Mouse (Mus musculus): Measurements from ENCODE around the gene Ssbp3.

GRCm38 (mm10) chr4:106958561-106958960 is 48.1 kb downstream of the Ssbp3 start:
- TF ChIP-seq CTCF (IDR thresholded peaks at IDR 0.05; ENCODE audit: insufficient read depth, low read length) = no peak
- no peak for TF ChIP-seq POLR2A (IDR thresholded peaks at IDR 0.05; ENCODE audit: borderline replicate concordance, extremely low read depth, low read depth, low read length)

Data from lung, adult 2 months (tissue).